Mouse (Mus musculus): Measurements from ENCODE around the gene Teddm2. TPM values are rescaled to one million over a fixed set of nuclear protein-coding genes. Genes with fewer than 3 reads are reported as not detected.

Gene Teddm2
- polyA plus RNA-seq, 1 experiment = 0.08 TPM

DNA sequence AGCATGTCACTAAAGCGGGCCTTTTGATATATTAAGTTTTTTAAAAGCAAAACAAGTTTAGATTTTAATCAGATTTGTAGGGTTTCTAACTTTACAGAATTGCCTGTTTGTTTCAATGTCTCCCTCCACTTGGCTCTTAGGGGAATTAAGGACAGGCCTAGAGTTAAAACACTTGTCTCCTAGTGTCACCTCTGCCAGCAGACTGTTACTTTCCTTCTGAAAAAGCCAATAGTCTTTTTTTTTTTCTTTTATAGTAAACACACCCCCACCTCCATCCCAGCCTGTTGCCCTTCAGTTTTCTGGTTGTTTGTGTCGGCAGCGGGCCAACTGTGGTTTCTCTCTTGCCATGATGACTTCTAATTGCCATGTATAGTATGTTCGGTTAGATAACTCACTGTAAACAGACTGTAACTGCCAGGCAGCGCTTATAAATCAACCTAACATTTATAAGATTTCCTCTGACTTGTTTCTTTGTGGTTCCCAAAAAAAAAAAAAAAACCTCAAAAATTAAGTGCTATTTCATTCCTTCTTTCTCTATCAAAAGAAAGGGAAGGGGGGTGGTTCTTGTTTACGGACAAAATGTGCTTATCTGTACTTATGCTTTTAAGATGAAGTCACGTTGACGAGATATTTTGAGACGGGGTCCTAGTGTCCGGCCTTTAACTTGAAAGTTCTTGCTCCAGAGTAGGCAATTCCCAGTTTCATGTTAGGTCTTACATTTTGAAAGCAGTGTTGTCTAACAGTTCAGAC is 9.4 kb upstream of the Teddm2 start:
- H3K36me3 ChIP-seq (ENCODE audit: control insufficient read depth) = peaks cover 73% of the 10 kb centered on the region
- no peaks in the 10 kb centered on the region for H3K27me3 ChIP-seq (ENCODE audit: control insufficient read depth)
- TF ChIP-seq GATA1 (IDR thresholded peaks at IDR 0.05; ENCODE audit: low read length) (no peak), TAL1 (IDR thresholded peaks at IDR 0.05; ENCODE audit: low read length) (no peak)
- no peaks in the 10 kb centered on the region for H3K9me3 ChIP-seq (ENCODE audit: control insufficient read depth, low read length)
- H3K4me3 ChIP-seq (replicated peaks) = no peak overlapping the region
- peaks cover 8% of the 10 kb centered on the region for H3K4me1 ChIP-seq (ENCODE audit: control insufficient read depth)

DNA sequence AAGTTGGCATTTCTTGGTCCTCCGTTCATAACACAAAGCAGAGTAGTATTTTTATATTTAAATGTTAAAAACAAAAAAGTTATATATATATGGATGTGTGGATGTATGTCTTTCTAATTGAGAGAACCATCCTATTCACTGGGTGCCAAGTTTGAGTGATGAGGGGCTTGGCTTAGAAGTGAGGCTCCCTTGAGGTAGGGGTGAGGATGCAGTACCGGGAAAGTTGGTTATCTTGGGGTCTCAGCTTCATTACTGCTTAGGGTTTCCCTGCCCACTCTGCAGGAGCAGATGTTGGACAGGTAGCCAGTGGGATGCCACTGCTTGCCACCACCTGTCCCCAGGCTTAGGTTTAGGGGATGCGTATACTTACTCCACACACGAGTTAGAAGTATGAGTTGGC is 8.7 kb upstream of the Teddm2 start:
- no peak overlapping the region for H3K4me3 ChIP-seq (replicated peaks)
- TF ChIP-seq TAL1 (IDR thresholded peaks at IDR 0.05; ENCODE audit: low read length) (no peak), GATA1 (IDR thresholded peaks at IDR 0.05; ENCODE audit: low read length) (no peak)
- H3K27me3 ChIP-seq (ENCODE audit: control insufficient read depth) = no peaks in the 10 kb centered on the region
- H3K36me3 ChIP-seq (ENCODE audit: control insufficient read depth) = peaks cover 79% of the 10 kb centered on the region
- no peaks in the 10 kb centered on the region for H3K9me3 ChIP-seq (ENCODE audit: control insufficient read depth, low read length)
- peaks cover 8% of the 10 kb centered on the region for H3K4me1 ChIP-seq (ENCODE audit: control insufficient read depth)

DNA sequence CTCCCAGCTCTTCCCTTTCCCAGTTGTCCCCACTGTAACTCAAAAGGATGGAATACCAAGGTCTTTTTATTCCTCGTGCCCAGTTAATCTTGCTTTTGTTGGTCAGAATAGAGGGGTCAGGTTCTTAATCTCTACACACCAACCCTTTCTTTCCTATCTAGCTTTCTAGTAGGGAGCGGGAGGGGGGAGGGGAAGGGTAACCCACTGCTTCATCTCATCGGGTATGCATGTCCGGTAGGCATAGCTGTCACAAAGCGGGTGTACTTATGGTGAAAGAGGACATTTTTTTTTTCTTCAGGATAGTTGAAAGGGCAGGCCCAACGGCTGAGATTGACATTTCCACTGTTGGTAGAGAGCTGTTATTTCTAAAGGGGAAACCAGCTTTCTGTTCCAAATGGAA is 8.2 kb upstream of the Teddm2 start:
- Histone ChIP-seq H3K36me3 (ENCODE audit: control insufficient read depth) (peaks cover 85% of the 10 kb centered on the region), H3K27me3 (ENCODE audit: control insufficient read depth) (no peaks in the 10 kb centered on the region), H3K4me1 (ENCODE audit: control insufficient read depth) (peaks cover 8% of the 10 kb centered on the region), H3K9me3 (ENCODE audit: control insufficient read depth, low read length) (no peaks in the 10 kb centered on the region), H3K4me3 (replicated peaks) (no peak overlapping the region)
- TF ChIP-seq TAL1 (IDR thresholded peaks at IDR 0.05; ENCODE audit: low read length) = no peak
- no peak for TF ChIP-seq GATA1 (IDR thresholded peaks at IDR 0.05; ENCODE audit: low read length)

DNA sequence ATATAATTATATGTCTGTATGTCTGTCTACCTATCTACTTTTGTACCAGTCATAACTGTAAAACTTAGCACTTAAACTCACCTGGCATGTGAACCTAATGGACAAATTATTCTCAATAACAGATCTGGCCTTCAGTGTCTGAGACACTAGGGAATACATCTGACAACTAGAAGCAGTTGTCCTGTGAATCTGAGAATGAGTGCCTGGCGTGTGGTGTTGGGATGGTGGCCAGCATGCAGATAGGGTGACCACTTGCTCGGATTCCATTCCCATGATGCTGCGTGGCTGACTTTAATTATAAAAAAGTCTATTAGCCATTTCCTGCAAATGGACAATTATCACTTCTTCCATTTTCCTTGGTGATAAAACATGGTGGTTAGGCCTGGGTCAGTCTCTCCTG is 5.9 kb upstream of the Teddm2 start:
- TF ChIP-seq TAL1 (IDR thresholded peaks at IDR 0.05; ENCODE audit: low read length) = no peak
- no peak for TF ChIP-seq GATA1 (IDR thresholded peaks at IDR 0.05; ENCODE audit: low read length)
- Histone ChIP-seq H3K4me1 (ENCODE audit: control insufficient read depth) (peaks cover 26% of the 10 kb centered on the region), H3K36me3 (ENCODE audit: control insufficient read depth) (peaks cover 99% of the 10 kb centered on the region), H3K27me3 (ENCODE audit: control insufficient read depth) (no peaks in the 10 kb centered on the region), H3K9me3 (ENCODE audit: control insufficient read depth, low read length) (no peaks in the 10 kb centered on the region), H3K4me3 (replicated peaks) (no peak overlapping the region)

DNA sequence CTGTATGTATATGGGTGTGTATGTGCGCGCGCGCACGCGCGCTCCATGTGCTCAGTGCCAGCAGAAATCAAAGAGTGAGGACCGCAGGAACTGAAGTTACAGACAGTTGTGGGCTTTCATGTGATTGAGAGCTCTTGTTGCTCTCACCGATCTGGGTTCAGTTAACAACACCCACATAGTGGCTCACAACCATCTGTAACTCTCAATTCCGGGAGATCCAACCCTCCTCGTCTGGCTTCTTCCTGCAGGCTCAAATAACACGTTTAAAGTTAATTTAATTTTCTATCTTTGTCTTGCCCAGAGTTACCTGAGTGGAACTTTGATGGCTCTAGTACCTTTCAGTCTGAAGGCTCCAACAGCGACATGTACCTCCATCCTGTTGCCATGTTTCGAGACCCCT is 4.2 kb upstream of the Teddm2 start:
- no peaks in the 10 kb centered on the region for H3K27me3 ChIP-seq (ENCODE audit: control insufficient read depth)

DNA sequence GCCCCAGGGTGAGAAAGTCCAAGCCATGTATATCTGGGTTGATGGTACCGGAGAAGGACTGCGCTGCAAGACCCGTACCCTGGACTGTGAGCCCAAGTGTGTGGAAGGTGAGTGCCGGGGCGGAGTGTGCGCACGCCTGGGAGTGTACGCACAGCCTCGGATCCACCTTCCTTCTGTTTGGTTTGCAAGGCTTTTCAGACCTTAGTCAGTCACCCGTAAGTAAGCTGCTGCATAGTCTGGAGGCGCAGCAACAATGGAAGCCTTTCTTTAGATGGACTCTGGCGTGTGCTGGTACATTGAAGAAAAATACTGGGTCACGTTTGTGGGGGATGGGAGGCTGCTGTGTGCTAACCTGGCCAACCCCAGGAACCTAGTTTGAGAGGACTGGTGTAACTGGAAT is 3.0 kb upstream of the Teddm2 start:
- Histone ChIP-seq H3K9me3 (ENCODE audit: control insufficient read depth, low read length) (no peaks in the 10 kb centered on the region), H3K4me1 (ENCODE audit: control insufficient read depth) (peaks cover 40% of the 10 kb centered on the region), H3K4me3 (replicated peaks) (peak overlapping the region; percentile 2), H3K27me3 (ENCODE audit: control insufficient read depth) (no peaks in the 10 kb centered on the region), H3K36me3 (ENCODE audit: control insufficient read depth) (peaks cover 72% of the 10 kb centered on the region)
- TF ChIP-seq GATA1 (IDR thresholded peaks at IDR 0.05; ENCODE audit: low read length) (no peak), TAL1 (IDR thresholded peaks at IDR 0.05; ENCODE audit: low read length) (no peak)

More for the DNA sequence above, 4.2 kb upstream of the Teddm2 start:
- peaks cover 31% of the 10 kb centered on the region for H3K4me1 ChIP-seq (ENCODE audit: control insufficient read depth)
- H3K9me3 ChIP-seq (ENCODE audit: control insufficient read depth, low read length) = no peaks in the 10 kb centered on the region
- peaks cover 84% of the 10 kb centered on the region for H3K36me3 ChIP-seq (ENCODE audit: control insufficient read depth)
- no peak overlapping the region for H3K4me3 ChIP-seq (replicated peaks)
- TF ChIP-seq TAL1 (IDR thresholded peaks at IDR 0.05; ENCODE audit: low read length) (no peak), GATA1 (IDR thresholded peaks at IDR 0.05; ENCODE audit: low read length) (no peak)

DNA sequence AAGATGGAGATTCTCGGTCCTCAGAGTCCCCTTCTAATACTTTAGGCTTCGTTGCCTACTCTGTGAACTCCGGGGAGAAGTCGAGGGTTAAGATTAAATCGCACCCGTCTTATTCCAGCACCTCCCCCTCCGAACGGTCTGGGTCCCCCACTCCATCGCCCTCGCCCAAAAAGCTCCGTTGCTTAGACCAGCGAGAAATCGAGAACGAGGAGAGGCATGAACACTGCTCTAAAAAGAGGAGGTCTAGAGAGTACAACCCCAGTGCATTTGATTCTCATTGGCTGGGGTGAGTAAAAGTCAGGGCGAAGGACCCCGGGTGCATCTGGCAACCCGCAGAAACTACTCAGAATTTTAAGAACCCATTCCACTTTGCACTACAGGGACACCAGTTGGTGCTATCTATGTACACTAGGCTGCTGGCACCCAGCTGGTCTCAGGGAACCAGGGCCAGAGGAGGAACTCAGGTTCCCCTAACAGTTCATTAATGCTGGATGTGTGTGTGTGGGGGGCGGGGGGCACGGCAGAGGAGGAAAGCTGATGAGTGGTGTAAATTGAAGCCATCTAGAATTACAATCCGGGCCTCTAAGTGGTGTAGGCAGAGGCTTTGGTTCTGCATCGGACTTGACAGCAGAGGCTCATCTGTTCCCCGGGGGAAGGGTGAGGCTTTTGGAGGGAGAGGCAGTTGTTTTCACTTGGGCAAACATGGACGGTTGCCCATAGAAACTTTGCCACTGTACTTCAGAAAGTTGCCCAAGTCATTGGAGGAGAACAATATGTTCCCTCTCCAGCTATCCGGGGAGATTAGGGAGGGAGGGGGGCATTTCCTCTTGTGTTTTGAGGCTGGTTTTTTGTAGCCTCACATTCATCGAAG is 1.1 kb upstream of the Teddm2 start:
- Histone ChIP-seq H3K4me1 (ENCODE audit: control insufficient read depth) (peaks cover 40% of the 10 kb centered on the region), H3K4me3 (replicated peaks) (peak overlapping the region; percentile 92), H3K36me3 (ENCODE audit: control insufficient read depth) (peaks cover 53% of the 10 kb centered on the region), H3K27me3 (ENCODE audit: control insufficient read depth) (no peaks in the 10 kb centered on the region), H3K9me3 (ENCODE audit: control insufficient read depth, low read length) (no peaks in the 10 kb centered on the region)
- TF ChIP-seq TAL1 (IDR thresholded peaks at IDR 0.05; ENCODE audit: low read length) (no peak), GATA1 (IDR thresholded peaks at IDR 0.05; ENCODE audit: low read length) (no peak)

DNA sequence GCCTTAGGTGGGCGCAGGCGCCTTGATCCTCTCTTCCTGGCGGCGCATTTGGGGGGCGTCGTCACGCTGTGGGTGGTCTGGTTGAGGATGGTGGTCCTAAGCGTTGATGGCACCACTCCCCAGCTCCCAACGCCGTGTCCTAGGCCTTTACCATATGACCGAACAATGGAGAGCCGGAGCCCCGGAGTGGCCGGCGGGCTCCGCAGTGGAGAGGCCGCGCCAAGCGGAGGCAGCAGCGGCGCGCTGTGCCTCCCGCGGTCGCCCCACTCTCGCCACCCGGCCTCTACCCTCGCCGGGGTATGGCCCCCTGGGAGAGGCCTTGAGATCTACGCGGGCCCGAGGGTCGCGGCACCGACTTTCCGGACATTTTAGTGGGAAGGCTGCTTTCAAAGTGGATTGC is 353 bp upstream of the Teddm2 start:
- peak overlapping the region; percentile 92 for H3K4me3 ChIP-seq (replicated peaks)
- TF ChIP-seq TAL1 (IDR thresholded peaks at IDR 0.05; ENCODE audit: low read length) (no peak), GATA1 (IDR thresholded peaks at IDR 0.05; ENCODE audit: low read length) (no peak)
- H3K36me3 ChIP-seq (ENCODE audit: control insufficient read depth) = peaks cover 46% of the 10 kb centered on the region
- peaks cover 40% of the 10 kb centered on the region for H3K4me1 ChIP-seq (ENCODE audit: control insufficient read depth)
- H3K9me3 ChIP-seq (ENCODE audit: control insufficient read depth, low read length) = no peaks in the 10 kb centered on the region
- H3K27me3 ChIP-seq (ENCODE audit: control insufficient read depth) = no peaks in the 10 kb centered on the region
